Mouse (Mus musculus): Measurements from ENCODE around the gene Tor4a.

Tor4a gene

DNA sequence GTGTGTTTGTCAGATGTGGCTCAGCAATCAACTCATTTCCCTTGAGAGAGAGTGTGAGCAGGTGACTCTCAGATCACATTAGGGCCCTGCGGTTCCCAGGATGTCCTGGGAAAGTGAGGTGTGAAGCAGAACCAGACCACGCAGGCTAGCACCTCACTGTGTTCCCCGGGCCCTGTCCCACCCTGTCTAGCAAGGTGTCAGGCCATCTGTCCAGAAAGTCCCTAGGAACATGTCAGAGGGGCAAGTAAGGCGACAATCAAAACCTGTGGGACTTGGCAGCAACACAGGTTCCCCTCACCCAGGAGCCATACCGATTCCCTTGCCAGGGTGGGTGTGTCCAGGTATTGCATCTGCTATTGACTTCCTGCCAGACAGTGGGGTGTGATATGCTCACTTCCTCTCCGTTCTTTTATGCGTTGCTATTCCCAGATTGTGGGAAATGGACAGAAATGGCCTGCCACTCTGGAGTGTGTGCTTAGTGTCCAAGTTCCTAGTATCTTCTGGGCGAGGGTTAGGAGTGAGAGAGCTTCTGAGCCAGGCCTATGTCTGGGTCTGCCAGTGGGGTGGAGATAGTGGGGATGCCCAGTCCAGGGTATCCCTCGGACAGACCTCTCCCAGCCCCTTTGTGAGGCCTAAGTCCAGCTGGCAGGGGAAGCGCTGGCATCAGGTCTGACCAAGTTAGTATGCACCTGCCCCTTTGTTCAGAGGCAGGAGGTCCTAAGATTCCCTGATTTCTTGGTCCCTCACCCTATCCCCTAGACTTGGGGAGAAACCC lies 26.2 kb downstream of the Tor4a start:
- no peak for DNase-seq (ENCODE audit: low read depth, low spot score)

DNA sequence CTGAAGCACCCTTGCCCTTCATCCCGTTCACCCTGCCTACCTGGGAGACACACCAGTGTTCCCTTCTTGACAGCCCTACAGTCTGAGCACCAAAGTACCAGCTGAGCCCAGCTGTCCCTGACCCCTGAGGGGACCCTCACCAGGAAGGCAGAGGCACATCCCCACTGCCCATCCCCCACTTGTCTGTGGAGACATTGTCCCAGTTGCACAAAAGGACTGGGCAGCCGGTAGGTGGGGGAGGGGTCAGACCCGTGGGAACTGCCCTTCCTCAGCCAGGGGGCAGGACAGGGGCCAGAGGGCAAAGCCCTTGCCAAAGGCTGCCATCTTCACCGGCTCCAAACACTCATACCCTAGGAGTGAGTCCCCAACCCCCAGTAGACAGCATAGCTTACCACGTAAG lies 26.9 kb downstream of the Tor4a start:
- no peak for DNase-seq (ENCODE audit: low read depth, low spot score)

DNA sequence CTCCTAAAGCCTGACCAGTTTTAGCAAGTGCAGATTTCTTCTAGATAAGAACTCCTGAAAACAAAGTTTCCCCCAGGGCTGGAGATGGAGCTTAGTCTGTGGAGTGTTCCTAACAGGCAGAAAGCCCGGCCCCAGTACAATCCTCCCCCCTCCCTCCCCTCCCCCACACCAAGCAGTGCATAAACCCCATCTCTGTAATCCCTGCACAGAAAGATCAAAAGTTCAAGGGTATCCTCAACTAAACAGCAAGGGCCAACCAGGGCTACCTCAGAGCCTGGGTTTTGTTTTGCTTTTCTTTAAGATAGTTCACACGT lies 28.1 kb downstream of the Tor4a start:
- no peak for DNase-seq (ENCODE audit: low read depth, low spot score)

DNA sequence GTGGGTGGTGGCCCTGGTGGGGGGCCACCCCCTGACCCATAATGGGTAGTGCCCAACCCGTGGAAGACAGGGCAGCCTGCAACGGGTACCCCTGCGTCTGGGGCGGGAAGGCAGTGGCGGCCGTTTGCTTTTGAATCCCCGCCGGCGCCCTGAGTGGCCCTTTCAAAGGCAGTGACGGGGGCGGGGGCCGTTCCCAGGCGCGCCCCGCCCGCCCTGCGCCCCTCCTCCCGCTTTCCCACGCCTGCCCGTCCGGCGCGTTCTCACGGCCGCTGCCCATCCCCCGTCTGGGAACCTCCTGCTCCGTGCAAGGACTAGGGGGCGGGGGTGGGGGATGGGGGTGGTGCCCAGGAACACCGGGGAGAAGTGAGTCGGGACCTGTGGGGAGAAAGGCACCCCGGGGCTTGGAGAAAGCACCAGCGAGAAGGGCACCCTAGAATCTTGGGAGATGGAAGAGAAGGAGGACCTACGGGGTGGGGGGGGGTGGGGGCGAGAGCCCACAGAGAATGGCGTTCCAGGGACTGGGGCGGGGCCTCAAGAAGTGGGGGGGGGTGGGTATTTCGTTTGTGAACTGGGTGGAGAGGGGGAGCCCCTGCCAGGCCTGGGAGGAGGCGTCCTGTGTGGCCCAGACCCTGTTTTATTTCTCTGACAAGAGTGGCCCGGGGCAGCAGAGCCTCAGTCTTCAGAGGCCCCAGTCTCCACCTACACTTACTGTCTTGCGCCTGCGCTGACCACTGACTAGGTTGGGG lies 28.6 kb downstream of the Tor4a start:
- no peak for DNase-seq (ENCODE audit: low read depth, low spot score)

DNA sequence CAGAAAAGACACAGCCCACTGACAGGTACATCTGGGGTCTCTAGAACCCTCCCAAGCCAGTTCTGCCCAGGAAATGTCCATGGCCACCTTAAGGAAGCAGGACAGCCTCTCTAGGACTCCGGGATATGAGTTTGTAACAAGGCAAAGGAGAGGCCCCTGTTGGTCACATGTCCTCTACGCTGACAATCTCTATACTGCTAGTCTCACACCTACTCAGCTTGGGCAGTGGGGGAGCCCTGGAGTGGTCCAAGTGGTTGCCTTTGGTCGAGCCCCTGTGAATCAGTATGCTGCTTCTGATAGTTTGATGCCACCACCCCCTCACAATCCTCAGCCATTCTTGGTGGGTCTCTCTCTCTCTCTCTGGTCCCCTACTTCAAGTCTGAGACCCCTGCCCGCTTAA lies 29.2 kb downstream of the Tor4a start:
- DNase-seq (ENCODE audit: low read depth, low spot score): no peak

DNA sequence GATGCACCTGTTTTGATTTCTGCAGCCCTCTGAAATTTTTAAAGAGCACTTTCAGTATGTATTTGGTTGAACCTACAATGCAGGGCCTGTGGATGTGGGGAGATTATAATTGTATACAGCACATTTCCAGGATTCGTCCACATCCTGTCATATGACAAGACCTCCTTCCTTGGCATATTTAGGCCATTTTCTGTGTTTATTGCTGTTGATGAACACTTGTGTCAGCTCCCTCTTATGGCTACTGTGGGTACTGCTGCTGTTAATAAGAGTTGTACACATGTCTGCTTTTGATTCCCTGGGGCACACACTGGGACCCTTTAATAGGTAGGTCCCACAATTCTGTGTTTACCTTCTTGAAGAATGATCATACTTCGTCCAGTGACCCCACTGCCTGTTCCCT lies 39.0 kb downstream of the Tor4a start:
- peak; percentile 71 for DNase-seq (ENCODE audit: low read depth, low spot score)

DNA sequence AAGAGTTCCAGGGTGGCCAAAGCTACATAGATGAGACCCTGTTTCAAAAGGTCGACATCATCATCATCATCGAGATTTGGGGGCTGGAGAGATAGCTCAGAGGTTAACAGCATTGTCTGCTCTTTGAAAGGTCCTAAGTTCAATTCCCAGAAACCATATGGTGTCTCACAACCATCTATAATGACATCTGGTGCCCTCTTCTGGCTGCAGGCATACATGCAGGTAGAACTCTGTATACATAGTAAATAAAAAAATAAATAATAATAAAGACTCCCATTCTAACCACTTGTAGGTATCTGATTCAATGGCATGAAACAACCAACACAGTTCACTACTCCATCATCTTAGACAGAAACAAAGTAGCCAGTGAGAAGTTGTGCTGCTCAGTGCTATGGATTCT lies 39.7 kb downstream of the Tor4a start:
- DNase-seq (ENCODE audit: low read depth, low spot score): peak; percentile 40

DNA sequence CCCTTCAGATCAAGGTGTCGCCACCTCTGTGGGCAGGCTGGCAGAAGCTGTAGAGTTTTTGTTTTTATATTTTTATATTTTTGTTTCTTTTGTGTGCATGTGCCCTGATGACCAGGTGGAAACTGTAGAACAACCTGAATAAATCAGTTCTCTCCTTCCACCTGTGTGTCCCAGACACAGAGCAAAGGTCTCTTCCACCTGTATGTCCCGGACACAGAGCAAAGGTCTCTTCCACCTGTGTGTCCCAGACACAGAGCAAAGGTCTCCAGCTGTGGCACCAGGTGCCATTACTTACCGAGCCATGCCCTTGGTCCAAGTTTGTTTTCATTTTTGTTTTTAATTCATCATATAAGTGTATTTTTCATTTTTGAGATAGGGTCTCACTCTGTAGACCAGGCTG lies 40.5 kb downstream of the Tor4a start:
- no peak for DNase-seq (ENCODE audit: low read depth, low spot score)

DNA sequence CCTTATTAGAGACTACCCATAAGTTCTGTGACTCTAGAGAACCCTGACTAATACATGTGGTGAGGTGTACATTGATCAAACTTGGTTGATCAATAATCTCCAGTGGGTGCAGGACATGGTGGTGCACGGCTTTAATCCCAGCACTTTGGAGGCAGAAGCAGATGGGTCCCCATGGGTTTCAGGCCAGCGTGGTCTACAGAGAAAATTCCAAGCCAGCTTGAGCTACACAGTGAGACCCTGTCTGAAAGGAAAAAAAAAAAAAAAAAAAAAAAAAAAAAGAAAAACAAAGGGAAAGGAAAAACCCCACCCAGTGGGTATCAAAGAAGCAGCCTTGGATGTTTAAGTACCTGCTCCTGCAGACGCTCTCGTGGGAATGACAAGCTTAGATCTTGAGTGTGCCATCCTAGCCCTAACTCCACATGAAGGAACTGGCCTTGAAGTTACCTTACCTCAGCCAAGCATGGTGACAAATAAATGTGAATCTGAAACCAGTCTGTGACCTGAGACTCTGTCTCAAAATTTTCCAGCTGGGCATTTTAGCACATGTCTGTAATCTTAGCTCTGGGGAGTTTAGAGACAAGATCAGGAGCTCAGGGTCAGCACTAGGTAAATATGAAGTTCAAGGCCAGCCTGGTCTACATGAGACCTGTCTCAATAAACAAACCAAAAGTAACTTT lies 45.3 kb downstream of the Tor4a start:
- no peak for DNase-seq (ENCODE audit: low read depth, low spot score)

DNA sequence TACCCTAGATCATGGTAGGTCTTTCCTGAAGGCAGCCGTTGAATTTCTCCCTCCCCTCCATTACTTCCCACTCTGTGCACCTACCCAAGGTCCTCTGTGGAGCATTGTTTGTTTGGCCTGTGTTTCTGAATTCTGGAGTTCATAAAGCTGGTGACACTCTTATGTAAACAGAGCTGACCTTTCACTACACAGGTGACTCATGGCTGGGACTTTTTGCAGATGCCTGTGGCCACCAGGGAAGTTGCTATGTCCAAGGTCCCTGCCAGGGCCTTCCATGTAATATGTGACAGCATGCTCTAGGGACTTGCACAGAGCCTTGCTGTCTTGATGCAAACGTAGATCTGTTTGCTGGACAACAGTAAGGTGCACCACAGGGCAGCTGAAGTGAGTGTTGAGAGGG lies 47.0 kb downstream of the Tor4a start:
- DNase-seq (ENCODE audit: low read depth, low spot score): no peak

DNA sequence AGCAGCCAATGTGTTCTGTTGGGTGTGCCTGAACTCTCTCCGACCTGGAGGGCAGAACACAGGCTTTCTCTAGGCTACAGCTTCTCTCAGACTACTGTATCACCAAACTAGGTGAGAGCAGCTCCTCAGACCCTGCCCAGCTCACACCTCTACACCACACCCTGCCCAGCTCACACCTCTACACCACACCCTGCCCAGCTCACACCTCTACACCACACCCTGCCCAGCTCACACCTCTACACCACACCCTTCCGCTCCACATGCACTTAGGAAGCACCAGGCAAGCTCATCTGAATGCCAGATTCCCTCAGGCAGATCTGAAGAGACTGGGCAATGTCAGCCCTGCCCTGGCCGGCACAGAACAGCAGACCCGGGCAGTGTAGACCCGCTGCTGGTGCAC lies 48.8 kb downstream of the Tor4a start:
- no peak for DNase-seq (ENCODE audit: low read depth, low spot score)

DNA sequence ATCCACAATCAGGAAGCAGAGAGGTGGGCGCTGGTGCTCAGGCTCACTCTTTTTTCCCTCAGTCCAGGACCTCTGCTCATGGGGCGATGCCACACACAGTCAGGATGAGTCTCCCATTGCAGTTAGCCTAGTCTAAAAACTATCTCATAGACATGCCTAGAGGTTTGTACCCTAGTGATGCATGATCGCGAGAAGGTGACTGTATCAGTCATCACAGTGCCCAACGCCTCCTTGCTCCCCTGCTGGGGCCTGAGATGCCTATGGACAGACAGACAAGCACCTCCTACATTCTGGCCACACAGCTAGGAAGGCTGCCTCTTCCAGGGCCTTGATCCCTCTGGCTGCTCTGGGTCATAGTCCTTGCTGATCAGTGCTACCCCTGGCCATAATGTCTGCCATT lies 49.3 kb downstream of the Tor4a start:
- no peak for DNase-seq (ENCODE audit: low read depth, low spot score)

DNA sequence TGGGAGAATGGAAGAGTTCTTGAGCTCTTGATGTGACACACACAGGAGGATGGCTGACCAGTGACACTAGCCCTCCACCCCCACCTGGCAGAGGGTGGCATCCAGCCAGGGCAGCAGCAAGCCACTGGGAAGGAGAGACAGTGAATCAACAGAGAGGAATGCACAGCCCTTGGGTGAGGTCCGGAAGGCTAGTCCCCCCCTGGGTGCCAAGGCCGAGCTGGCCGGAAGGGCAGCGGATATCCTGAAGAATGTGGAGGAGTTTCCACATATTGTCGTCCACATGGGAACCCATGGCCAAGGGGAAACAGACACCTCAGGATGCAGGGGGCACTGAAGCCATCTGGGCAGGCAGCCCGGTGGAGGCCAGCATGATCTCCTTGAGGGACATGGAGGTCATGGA lies 51.3 kb downstream of the Tor4a start:
- DNase-seq (ENCODE audit: low read depth, low spot score): no peak

Data from A20 (cell line).